Mouse (Mus musculus): ENCODE measurements around the gene Myom1. TPM values are rescaled to one million over a fixed set of nuclear protein-coding genes. Genes with fewer than 3 reads are reported as not detected.

The Myom1 gene
- polyA plus RNA-seq, 1 experiment from 2014 or later, result 9.2 TPM

DNA sequence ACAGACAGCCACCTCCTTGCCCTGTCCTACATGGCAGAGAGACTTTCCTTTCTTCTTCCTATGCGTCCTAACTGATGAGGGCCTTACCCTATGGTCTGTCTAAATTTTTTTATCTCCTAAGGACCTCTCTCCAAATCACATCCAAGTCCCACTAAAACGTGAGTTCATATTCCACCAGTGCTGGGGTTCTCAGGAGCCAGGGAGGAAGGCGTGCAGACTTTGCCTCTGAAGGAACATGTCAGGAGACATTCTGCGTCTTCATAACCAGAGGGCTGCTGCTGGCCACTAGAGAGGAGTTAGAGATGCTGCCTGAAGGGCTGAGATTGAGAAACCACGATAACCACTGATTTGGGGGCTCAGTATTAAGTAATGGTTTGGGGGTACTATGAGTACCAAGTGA is 4.5 kb downstream of the Myom1 start:
- no peak for ATAC-seq
- WGBS, result 71% methylated on average over 5 of the region's 5 CpGs
- no peak overlapping the region for H3K27ac ChIP-seq (ENCODE audit: low read length)
- no peaks in the 10 kb centered on the region for H3K27me3 ChIP-seq (replicated peaks; ENCODE audit: insufficient read depth, low read length)
- H3K36me3 ChIP-seq (ENCODE audit: insufficient read depth, low read length), result no peaks in the 10 kb centered on the region
- no peak overlapping the region for H3K9ac ChIP-seq (replicated peaks; ENCODE audit: low read depth)
- no peak for TF ChIP-seq CTCF (IDR thresholded peaks at IDR 0.05)
- H3K9me3 ChIP-seq (ENCODE audit: low read length), result no peaks in the 10 kb centered on the region
- H3K4me1 ChIP-seq (ENCODE audit: insufficient read depth, low read depth, low read length), result peaks cover 4% of the 10 kb centered on the region; the same call in 1 of the 2 replicates
- no peak overlapping the region for H3K4me2 ChIP-seq (replicated peaks; ENCODE audit: low read depth, low read length)
- DNase-seq (ENCODE audit: low spot score), result no peak
- H3K4me3 ChIP-seq (ENCODE audit: low read depth, low read length), result no peak overlapping the region

DNA sequence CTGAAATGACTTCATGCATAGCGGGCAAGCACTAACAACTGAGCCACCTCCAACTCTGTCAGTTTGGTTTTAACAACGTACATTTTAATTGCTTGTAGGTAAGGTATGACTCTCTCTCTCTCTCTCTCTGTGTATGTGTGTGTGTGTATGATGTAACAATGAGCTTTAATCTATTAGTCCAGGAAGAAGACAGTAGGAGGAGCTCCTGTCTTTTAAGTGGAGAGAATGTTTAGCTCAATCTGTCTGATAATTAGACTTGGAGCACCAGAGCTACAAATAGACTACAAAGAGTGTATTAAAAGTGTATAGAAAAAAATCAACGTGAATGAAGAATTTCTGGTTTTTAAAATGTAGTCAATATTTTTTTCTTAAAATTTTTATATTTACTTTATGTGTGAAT is 6.2 kb downstream of the Myom1 start:
- whole genome bisulfite sequencing, result 80% methylated on average over 3 of the region's 3 CpGs
- ATAC-seq, result no peak

DNA sequence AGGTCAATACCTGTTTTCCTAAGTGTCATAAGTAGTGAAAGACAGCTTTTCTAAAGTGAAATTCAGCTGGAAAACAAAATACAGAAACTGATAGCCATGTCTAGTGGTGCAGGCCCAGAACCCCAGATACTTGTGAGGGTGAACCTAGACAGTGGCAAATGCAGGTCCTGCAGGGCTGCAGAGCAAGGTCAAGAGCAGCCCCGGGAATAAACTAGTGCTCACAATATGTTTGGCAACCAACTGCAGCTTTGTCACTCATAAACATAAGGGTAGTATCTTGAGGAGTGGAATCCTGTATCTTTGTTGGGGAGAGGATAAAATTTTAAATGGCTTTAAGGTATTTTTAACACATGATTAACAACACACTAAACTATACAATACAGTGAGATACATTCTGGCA is 7.3 kb downstream of the Myom1 start:
- Histone ChIP-seq H3K9ac (replicated peaks; ENCODE audit: low read depth) (no peak overlapping the region), H3K36me3 (ENCODE audit: insufficient read depth, low read length) (no peaks in the 10 kb centered on the region), H3K4me2 (replicated peaks; ENCODE audit: low read depth, low read length) (no peak overlapping the region), H3K4me3 (ENCODE audit: low read depth, low read length) (no peak overlapping the region), H3K27me3 (replicated peaks; ENCODE audit: insufficient read depth, low read length) (no peaks in the 10 kb centered on the region), H3K27ac (ENCODE audit: low read length) (no peak overlapping the region), H3K4me1 (ENCODE audit: insufficient read depth, low read depth, low read length) (no peaks in the 10 kb centered on the region), H3K9me3 (ENCODE audit: low read length) (no peaks in the 10 kb centered on the region)
- no peak for ATAC-seq
- WGBS, result 62% methylated on average over 1 of the region's 1 CpGs
- TF ChIP-seq EP300 (IDR thresholded peaks at IDR 0.05) (no peak), CTCF (IDR thresholded peaks at IDR 0.05) (no peak)
- DNase-seq (ENCODE audit: low spot score), result no peak

More for the DNA sequence above, 6.2 kb downstream of the Myom1 start:
- no peak overlapping the region for H3K9ac ChIP-seq (replicated peaks; ENCODE audit: low read depth)
- no peaks in the 10 kb centered on the region for H3K36me3 ChIP-seq (ENCODE audit: insufficient read depth, low read length)
- no peak overlapping the region for H3K4me3 ChIP-seq (ENCODE audit: low read depth, low read length)
- no peak overlapping the region for H3K4me2 ChIP-seq (replicated peaks; ENCODE audit: low read depth, low read length)
- H3K9me3 ChIP-seq (ENCODE audit: low read length), result no peaks in the 10 kb centered on the region
- no peak overlapping the region for H3K27ac ChIP-seq (ENCODE audit: low read length)
- no peaks in the 10 kb centered on the region for H3K27me3 ChIP-seq (replicated peaks; ENCODE audit: insufficient read depth, low read length)
- TF ChIP-seq EP300 (IDR thresholded peaks at IDR 0.05) (no peak), CTCF (IDR thresholded peaks at IDR 0.05) (no peak)
- DNase-seq (ENCODE audit: low spot score), result no peak
- no peaks in the 10 kb centered on the region; the same call in 1 of the 2 replicates for H3K4me1 ChIP-seq (ENCODE audit: insufficient read depth, low read depth, low read length)

DNA sequence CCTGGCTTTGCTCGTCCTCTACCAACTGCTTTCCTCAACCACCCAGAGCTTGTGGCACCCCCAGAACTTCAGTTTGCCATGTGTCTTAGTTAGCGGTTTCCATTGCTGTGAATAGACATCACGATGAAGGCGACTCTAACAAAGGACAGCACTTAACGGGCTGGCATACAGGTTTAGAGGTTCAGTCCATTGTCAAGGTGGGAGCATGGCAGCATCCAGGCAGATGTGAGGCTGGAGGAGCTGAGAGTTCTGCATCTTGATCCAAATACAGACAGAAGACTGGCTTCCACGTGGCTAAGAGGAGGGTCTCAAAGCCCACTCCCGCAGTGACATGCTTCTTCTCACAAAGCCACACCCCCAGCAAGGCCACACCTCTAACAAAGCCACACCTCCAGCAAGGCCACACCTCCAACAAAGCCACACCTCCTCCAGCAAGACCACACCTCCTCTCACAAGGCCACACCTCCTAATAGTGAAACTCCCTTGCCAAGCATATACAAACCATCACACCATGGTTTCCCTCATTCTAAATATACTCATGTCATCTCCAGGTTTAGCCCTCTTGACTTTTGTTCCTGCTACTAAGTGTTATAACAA is 8.3 kb downstream of the Myom1 start:
- Histone ChIP-seq H3K4me1 (ENCODE audit: insufficient read depth, low read depth, low read length) (no peaks in the 10 kb centered on the region), H3K27ac (ENCODE audit: low read length) (no peak overlapping the region), H3K9me3 (ENCODE audit: low read length) (no peaks in the 10 kb centered on the region), H3K4me3 (ENCODE audit: low read depth, low read length) (no peak overlapping the region), H3K9ac (replicated peaks; ENCODE audit: low read depth) (no peak overlapping the region), H3K27me3 (replicated peaks; ENCODE audit: insufficient read depth, low read length) (no peaks in the 10 kb centered on the region), H3K36me3 (ENCODE audit: insufficient read depth, low read length) (no peaks in the 10 kb centered on the region), H3K4me2 (replicated peaks; ENCODE audit: low read depth, low read length) (no peak overlapping the region)
- no peak for TF ChIP-seq EP300 (IDR thresholded peaks at IDR 0.05)
- no peak for TF ChIP-seq CTCF (IDR thresholded peaks at IDR 0.05)
- DNase-seq (ENCODE audit: low spot score) (no peak), ATAC-seq (0 out of 2 replicates have a peak, but pooled peaks have one; percentile 30)
- WGBS, result 68% methylated on average over 7 of the region's 7 CpGs

DNA sequence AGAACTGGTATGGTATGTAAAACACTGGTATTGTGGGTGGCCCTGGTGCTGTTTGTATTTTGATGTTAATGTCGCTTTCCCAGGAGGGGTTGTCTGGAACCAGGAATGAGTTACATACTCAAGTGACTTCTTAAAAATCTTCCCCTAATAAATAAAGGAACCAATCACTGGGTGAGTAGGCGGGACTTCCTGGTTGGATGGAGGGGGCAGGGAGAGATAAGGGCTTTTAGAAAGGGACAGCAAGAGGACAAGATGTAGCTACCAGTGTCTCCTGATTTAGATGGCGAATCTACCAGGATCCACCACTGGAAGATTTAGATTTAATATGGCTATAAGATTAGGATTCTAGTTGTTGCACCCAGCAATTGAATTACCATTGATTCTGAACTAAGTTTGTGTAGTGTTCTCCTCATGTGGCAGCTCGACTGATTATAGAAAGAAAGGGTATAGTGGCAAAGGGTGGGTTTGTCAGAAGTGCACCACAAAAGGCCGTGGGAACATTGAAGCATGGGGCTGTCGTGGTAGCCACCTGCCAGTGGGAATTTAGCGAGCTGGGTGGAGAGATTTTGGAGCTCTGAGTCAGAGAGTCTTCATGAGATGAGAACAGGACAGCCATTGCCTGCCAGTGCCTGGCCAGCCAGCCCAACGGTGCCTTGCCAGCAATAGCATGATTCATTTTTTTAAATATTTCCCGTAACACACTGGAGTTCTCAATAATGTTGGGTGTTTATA is 9.7 kb downstream of the Myom1 start:
- ATAC-seq (no peak), DNase-seq (ENCODE audit: low spot score) (no peak)
- TF ChIP-seq EP300 (IDR thresholded peaks at IDR 0.05), result no peak
- TF ChIP-seq CTCF (IDR thresholded peaks at IDR 0.05), result no peak
- Histone ChIP-seq H3K27ac (ENCODE audit: low read length) (no peak overlapping the region), H3K27me3 (replicated peaks; ENCODE audit: insufficient read depth, low read length) (no peaks in the 10 kb centered on the region), H3K9ac (replicated peaks; ENCODE audit: low read depth) (no peak overlapping the region), H3K4me2 (replicated peaks; ENCODE audit: low read depth, low read length) (no peak overlapping the region), H3K9me3 (ENCODE audit: low read length) (no peaks in the 10 kb centered on the region), H3K4me1 (ENCODE audit: insufficient read depth, low read depth, low read length) (no peaks in the 10 kb centered on the region), H3K4me3 (ENCODE audit: low read depth, low read length) (no peak overlapping the region), H3K36me3 (ENCODE audit: insufficient read depth, low read length) (no peaks in the 10 kb centered on the region)
- WGBS, result 80% methylated on average over 9 of the region's 9 CpGs

DNA sequence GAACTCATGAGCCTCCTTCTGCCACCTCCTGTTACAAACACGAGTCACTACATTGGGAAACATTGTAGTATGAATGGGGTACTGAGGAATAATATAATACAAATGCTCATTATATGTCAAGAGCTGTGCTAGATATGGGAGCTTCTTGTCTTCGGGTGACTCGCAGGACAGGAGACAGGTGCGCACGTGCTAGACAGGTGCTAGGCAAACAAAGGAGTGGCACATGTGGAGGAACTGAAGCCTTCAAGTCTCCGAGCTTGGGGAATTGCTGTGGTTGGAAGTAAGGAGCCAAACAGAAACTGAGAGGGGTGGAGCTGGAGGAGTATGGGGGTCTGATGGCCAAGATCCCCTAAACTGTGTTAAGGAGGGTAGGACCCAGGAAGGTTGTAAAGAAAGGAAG is 10.7 kb downstream of the Myom1 start:
- Histone ChIP-seq H3K9me3 (ENCODE audit: low read length) (no peaks in the 10 kb centered on the region), H3K27me3 (replicated peaks; ENCODE audit: insufficient read depth, low read length) (no peaks in the 10 kb centered on the region), H3K4me1 (ENCODE audit: insufficient read depth, low read depth, low read length) (no peaks in the 10 kb centered on the region), H3K36me3 (ENCODE audit: insufficient read depth, low read length) (no peaks in the 10 kb centered on the region), H3K9ac (replicated peaks; ENCODE audit: low read depth) (no peak overlapping the region), H3K27ac (ENCODE audit: low read length) (no peak overlapping the region), H3K4me3 (ENCODE audit: low read depth, low read length) (no peak overlapping the region), H3K4me2 (replicated peaks; ENCODE audit: low read depth, low read length) (no peak overlapping the region)
- TF ChIP-seq EP300 (IDR thresholded peaks at IDR 0.05), result no peak
- no peak for TF ChIP-seq CTCF (IDR thresholded peaks at IDR 0.05)
- DNase-seq (ENCODE audit: low spot score) (no peak), ATAC-seq (no peak)
- 59% methylated on average over 6 of the region's 6 CpGs for WGBS
